Mouse (Mus musculus): ENCODE results near the gene Gm49380.
A peak's percentile ranks its signal among the peaks of the same experiment; 100 is the strongest.

The Gm49380 gene

GRCm38 (mm10) chr9:44045158-44045883 is 68.0 kb downstream of the Gm49380 start:
- no peak for DNase-seq

GRCm38 (mm10) chr9:44044426-44045157 is 68.7 kb downstream of the Gm49380 start:
- no peak for DNase-seq

GRCm38 (mm10) chr9:44043708-44044425 is 69.4 kb downstream of the Gm49380 start:
- DNase-seq = peak; percentile 43

GRCm38 (mm10) chr9:44042836-44043707 is 70.2 kb downstream of the Gm49380 start, which contains the start of gene Thy1:
TSS of gene Thy1 (plus strand) at chr9:44043384.
- DNase-seq = peak; percentile 64

- no peak for DNase-seq
Measured at GRCm38 (mm10) chr9:44042396-44042680, 71.0 kb downstream of the Gm49380 start.

GRCm38 (mm10) chr9:44041511-44042395 is 71.5 kb downstream of the Gm49380 start:
- no peak for DNase-seq

GRCm38 (mm10) chr9:44037106-44037505 is 76.2 kb downstream of the Gm49380 start:
- DNase-seq = no peak

- no peak for DNase-seq
Measured at GRCm38 (mm10) chr9:44033957-44034727, 79.2 kb downstream of the Gm49380 start.

GRCm38 (mm10) chr9:44033317-44033716 is 80.0 kb downstream of the Gm49380 start:
- DNase-seq = no peak

- no peak for DNase-seq
Measured at GRCm38 (mm10) chr9:44031946-44032345, 81.4 kb downstream of the Gm49380 start.

GRCm38 (mm10) chr9:44031079-44031478 is 82.2 kb downstream of the Gm49380 start:
- DNase-seq = no peak

GRCm38 (mm10) chr9:44030646-44031045 is 82.7 kb downstream of the Gm49380 start:
- DNase-seq = no peak

- no peak for DNase-seq
Measured at GRCm38 (mm10) chr9:44029580-44030236, 83.6 kb downstream of the Gm49380 start.

- DNase-seq = no peak
Measured at GRCm38 (mm10) chr9:44024096-44024495, 89.2 kb downstream of the Gm49380 start.

GRCm38 (mm10) chr9:44022100-44022847 is 91.0 kb downstream of the Gm49380 start:
- no peak for DNase-seq

- DNase-seq = no peak
Measured at GRCm38 (mm10) chr9:44020001-44020400, 93.3 kb downstream of the Gm49380 start.

GRCm38 (mm10) chr9:44017846-44018245 is 95.5 kb downstream of the Gm49380 start:
- DNase-seq = no peak

All from right cerebral cortex, postnatal 4 days (tissue).